Mouse (Mus musculus) thymus, postnatal 36 days (tissue): ENCODE measurements around the gene Cybrd1.

ENCODE experiments used
- DNase-seq, 2 experiments: peaks; one replicate each; pipeline ENCODE4 v3.0.0; 2022; ENCODE audit warnings: mixed read lengths in 2 of 2

Cybrd1 gene

GRCm38 (mm10) chr2:71176329-71177249 lies 58.9 kb downstream of the Cybrd1 start:
- no peak for DNase-seq

DNA sequence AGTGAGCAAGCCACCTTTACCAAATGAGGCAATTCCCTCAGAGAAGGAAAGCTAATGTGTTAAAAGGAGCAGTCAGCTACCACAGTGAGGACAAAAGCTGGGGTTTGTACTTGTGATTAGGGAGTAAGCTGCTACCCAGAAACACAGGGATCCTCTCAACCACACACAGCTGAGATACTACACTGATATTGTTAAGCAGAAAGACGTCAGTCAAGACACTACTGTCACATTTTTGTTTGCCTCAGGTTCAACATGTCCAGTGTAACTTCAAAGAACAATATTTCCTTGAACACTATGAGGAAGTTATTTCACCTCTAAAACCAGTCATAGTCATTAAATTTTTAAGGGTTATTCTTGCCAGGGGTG lies 59.5 kb downstream of the Cybrd1 start:
- no peak for DNase-seq

DNA sequence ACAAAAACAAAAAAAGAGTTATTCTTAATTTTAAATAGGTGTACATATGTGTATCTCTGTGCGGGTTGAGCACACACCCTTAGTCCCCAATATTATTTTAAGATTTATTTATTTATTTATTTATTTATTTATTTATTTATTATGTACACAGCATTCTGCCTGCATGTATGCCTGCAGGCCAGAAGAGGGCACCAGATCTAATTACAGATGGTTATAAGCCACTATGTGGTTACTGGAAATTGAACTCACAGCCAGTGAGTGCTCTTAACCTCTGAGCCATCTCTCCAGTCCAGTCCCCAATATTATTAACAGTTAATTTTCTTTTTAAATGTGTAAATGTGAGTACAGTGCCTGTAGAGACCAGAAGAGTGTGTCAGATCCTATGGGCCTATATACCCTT lies 60.0 kb downstream of the Cybrd1 start:
- DNase-seq: no peak

DNA sequence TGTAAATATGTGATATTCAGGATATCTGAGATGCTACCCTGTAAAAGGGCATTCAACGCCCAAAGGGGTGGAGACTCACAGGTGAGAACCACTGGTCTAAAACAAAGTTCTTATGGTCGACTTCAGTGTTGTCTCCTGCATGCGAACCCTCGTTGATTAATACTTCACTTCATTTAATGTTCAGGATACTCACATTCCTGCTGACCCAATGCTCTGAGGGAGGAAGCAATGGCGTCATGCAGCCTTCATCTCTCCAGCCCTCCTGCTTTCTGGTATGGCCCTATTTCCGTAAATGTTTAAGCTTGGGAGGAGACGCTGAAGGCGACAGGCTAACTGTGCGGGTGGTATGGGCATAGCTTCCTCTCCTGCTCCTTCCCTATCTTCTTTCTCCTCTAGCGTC lies 62.0 kb downstream of the Cybrd1 start:
- no peak for DNase-seq

GRCm38 (mm10) chr2:71180566-71181217 lies 63.0 kb downstream of the Cybrd1 start:
- no peak for DNase-seq

GRCm38 (mm10) chr2:71187950-71188349 lies 70.2 kb downstream of the Cybrd1 start:
- no peak for DNase-seq

DNA sequence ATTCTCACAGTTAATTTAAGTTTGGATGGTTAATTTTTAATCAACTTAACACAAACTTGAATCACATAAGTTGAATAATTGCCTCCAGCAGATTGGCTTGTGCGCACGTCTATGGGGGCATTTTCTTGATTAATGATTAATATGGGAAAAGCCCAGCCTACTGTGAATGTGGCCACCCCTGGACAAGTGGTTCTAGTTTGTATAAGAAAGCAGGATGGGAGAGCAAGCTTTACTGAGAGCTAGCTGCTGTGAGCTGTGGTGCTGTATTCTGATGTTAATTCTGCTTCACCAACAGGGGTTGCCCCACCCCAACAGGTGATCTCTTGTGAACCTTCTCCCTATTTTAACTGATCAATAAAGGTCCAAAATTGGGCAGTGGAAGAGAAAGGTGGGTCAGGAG lies 71.1 kb downstream of the Cybrd1 start:
- DNase-seq: no peak

DNA sequence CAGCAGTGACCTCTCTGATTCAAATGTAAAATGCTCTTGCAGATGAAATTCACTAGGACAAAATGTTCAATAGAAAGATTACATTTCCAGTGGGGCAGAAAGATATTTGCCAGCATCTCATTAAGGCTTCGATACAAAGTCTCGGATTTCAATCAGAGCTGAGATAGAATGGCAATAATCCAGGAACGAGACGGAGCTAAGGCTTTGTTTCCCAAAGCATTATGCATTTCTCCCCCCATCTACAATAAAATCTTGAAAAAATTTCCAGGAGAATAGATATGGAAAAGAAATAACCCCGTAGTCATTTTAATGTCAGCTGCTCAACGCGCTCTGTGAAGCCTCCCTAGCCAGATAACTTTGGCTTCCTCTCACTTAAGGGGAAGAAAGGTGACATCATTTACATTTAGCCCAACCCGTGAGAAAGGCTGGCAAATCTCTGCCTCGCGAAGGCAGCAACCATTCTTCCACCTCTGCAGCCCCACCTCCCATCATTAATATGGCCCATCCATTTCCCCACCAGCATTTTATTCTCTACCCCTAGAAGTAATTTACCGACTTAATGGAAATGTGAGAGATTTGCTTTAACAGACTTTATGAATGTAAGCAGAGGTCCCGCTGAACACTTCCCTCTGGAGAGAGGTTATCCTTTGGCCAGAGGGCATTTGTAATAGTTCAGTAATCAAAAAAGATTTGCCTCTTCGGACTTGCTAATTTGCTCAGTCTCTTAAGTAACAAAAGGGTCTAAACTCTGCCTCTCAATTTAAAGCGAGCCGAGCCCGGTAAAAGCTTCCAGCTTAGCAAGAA lies 73.9 kb downstream of the Cybrd1 start:
- no peak for DNase-seq

DNA sequence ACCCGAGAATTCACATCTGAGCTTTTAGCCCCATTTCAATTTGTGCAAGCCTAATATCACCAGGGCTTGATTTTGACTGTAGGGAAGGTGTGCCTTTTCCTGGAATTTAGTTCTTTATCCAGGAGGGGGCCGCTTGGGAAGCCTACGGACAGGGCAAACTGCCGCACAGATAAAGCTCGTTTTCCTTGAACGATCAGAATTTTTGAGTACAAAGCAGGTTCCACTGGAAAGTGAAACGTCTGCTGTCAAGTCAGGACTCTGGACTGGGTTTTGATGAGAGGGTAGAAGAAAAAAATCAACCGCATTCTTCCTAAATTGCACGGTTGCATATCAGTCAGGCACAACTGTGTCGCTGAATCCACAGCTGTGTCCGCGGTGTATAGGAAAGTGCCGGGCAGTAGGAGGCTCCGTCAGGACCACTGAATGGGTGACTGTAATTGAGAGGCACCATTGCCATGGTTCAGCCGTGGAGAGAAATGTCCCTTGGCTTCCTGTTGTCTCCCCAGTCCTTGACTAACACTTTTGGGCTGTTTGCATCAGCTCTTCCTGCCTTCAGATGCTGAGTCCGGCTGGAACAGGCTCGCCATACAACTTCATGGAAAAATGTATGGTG lies 74.6 kb downstream of the Cybrd1 start:
- no peak for DNase-seq
